Mouse (Mus musculus) lung, adult 18-20 months (tissue): ENCODE data around the gene Arrdc2.

Experiments
- DNase-seq, 2 experiments: peaks; one replicate each; pipeline ENCODE4 v3.0.0; 2022; ENCODE audit warnings: mixed read lengths in 2 of 2

Gene Arrdc2

DNA sequence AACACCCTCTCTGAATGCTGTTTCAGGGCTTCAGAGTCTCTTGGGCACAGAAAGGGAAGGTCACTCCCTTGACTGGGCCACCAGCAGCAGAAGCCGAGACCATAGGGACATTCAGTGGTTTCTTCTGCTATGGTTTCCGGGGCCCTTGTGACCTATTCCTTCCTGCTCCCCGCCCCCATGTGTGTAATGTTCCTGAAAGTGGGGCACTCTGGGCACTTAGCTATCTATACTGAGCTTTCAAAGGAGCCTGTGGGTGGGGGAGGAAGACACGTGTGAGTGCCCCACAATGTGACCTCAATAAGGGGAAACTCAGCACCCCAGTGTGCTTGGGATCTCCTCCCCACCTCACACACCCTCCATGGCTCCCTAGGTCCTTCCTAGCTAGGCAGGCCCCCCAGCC lies 33.0 kb downstream of the Arrdc2 start:
- peak; percentile 67 to 74 for DNase-seq

DNA sequence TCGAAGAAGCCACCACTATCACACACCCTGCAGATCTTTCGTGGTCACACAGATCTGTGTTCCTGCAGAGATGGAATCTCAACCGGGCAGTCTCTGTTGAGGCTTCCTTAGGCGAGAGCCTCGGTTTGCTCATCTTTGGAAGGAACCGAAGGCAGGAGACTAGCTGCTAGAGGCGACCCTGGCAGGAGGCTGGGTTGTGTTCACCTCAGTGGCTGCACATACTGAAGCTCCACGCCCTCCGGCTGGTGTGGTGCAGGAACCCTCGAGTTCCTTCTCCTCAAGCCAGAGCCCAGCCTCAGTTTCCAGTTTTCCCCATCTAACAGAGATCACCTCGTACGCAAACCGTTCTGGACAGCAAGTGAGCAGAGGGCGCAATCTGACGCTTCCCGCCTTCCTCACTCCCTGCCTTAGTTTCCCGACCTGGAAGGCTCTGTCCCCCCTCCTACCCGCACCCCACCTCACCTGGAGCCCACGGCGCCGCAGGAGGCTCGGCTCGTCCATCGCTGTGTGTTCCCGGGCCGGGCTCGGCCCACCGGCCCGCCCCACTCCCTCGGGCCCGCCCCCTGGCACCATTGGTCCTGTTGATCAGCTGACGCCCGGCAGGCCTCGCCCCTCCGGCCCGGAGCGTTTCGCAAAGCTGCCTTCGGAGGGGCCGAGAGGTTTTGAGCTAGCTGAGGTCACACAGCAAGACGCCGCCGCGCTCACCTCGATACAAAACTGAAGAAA lies 34.9 kb downstream of the Arrdc2 start, which contains the start of gene Mast3:
Gene Mast3, minus strand, starts transcription at position 574 of the 726 bp plus-strand sequence.
- peak; percentile 90 to 93 for DNase-seq

DNA sequence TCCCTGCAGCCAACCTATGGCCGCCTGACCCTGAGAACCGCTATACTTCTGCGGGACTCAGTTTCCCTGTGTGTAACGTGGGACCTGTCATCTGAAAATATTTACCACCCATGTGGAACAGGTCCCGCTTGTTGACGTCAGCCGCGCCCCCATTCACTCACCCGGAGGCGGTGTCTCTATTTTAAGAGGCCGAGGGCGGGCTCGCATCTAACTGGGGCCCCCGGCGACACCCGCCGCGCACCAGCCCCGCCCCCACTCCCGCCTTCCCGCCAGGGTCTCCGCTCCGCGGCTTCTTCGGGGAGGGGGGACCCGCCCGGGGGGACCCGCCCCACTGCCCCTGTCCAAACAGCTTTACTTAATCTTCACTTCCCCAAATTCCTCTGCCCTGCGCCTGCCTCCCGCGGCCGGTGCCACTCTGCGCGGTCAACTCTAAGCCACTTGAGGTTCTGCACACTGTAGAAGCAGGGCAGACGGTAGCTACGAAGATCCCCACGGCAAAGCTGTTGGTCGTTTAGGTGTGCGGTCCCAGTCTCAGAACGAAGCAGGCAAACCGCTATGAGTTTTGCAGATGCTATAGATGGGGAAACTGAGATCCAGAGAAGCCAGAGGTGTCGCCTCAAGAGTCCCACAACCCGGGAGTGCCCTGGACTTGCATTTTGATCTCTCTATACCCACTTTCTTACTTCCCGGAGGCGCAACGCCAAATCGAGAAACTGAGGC lies 35.6 kb downstream of the Arrdc2 start:
- DNase-seq: peak; percentile 60 to 69

DNA sequence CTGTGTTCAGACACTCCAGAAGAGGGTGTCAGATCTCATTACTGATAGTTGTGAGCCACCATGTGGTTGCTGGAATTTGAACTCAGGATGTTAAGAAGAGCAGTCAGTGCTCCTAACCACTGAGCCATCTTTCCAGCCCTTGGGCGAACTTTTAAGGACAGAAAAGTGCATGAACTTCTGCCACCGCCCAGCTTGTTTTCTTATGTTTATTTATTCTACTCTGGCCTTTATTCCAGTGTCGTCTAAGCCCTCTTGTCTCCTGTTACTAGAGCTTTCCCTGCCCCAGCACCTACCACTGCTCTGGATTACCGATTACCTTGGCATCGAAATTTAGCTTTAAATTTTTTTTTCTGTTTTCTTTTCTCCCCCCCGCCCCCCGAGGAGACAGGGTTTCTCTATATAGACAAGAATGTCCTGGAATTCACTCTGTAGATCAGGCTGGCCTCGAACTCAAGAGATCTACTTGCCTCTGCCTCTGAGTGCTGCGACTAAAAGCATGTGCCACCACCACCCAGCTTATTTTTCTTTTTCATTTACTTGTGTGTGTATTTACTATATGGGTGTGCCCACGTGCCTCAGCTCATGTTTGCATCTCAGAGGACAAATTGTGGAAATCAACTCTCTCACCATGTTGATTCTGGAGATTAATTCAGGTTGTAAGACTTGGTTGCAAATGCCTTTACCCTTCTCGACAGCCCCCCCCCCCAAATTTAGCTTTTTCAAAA lies 36.6 kb downstream of the Arrdc2 start:
- DNase-seq: no peak

DNA sequence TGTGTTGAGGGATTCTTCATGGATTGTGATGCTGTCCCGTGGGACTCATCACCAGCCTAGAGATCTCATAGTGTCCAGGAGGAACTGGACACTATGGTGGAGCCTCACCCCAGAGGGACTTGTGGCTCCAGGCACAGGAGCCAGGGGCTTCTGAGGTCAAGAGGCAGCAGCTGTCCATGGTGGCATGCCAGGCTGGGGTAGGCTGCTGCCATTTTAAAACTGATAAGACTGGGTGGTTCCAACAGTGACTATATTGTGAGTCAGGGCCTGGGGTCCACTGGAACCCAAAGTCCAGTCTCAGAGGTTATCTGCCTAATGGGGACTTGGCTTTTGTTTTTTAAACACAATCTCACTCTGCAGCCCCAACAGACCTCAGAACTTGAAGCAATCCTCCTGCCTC lies 37.7 kb downstream of the Arrdc2 start:
- no peak for DNase-seq

DNA sequence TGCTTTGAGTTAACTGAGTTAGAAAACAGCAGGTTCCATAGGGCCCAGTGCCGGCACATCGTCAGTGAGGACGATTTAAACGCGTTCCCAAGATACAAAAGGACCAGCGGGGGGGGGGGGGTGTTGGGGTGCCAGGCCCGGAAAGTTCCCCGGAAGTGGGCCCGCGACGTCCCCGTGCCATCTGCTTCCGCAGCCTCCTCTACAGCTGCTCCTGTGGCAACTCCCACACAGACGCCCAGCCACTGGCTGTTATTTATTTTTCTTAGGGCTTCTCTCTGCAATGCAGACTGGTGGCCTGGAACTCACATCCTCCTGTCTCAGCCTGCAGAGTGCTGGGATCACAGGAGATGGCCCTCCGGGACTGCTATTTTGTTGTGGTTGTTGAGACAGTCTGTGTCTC lies 38.4 kb downstream of the Arrdc2 start:
- DNase-seq: no peak

DNA sequence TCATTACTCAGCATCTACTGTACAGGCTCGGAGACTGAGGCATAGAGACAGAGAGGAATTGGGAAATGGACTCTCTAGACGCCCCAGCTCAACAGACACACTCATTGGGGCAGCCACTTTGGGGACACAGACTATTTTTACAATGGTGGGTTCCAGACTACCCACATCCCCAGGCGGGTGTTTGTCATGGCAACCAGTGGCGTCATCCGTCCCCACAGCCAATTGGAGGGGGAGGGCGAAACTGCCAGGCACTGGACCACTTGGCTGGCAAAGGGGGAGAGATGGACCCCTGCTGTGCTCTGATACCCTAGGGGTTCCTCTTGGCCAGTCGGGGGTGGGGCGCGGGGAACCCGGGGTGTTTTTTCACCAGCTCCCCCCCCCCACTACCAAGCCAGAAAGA lies 38.9 kb downstream of the Arrdc2 start:
- DNase-seq: no peak

DNA sequence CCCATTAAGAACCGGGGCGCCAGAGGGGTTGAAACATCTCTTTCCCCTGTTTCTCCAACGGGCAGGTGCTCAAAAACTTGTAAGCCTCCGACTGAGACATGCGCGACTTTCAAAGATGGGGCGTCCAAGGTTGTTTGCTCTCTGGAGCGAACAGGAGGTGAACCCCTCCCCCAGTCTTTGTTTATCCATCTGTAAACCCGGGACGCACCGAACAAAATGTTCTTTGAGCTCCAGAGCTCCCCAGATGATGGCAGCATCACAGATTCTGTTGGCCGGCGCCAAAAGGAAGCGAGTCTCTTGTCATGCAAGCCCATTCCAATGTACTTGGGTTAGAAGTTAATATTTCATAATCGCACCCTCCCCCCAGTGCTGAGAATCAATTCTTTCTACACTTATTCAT lies 41.2 kb downstream of the Arrdc2 start:
- peak; percentile 41 to 63 for DNase-seq

DNA sequence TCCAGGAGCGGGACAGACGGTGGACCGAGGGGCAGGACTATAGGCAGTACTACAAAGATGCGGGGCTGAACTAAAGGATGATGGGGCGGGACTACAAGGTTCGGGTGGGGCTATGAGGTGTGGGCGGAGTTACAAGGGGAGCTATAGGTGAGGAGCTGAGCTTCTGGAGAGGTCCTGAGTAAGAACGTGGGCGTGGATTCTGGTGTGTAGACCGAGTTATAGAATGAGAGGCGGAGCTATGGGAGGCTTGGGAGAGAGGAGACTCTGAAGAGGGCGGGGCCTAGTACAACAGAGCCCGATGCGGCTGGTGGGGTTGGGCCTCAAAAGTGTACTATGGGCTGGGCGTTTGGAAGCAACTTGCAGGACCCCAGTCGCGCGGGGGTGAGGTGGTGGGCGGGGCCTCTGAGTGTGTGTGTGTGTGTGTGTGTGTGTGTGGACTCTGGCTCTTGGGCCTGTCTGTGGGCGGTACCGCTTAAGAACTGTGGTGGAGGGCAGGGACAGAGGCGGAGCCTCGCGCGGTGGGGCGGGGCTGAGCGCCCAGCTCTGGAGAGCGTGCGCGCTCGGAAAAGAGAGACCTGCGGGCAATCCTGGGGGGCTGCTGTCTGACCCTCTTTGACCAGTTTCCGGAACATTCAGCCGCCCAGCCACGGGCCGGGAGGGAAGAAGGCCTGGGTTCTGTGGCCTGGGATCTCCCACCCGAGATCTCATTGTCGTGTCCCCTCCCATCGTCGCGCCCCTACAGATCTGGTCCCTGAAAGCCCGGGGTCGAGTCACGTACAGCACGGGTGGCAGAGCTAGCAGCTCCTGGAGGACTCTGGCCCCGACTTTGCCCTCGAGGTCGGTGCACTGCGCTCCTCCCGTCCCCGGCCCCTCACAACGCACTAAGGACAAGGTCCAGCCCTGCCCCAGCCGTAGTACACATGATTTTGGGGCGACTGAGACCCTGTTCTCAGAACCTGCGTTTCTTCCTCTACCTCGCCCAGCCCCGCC lies 42.1 kb downstream of the Arrdc2 start:
- peak; percentile 94 to 96 for DNase-seq

DNA sequence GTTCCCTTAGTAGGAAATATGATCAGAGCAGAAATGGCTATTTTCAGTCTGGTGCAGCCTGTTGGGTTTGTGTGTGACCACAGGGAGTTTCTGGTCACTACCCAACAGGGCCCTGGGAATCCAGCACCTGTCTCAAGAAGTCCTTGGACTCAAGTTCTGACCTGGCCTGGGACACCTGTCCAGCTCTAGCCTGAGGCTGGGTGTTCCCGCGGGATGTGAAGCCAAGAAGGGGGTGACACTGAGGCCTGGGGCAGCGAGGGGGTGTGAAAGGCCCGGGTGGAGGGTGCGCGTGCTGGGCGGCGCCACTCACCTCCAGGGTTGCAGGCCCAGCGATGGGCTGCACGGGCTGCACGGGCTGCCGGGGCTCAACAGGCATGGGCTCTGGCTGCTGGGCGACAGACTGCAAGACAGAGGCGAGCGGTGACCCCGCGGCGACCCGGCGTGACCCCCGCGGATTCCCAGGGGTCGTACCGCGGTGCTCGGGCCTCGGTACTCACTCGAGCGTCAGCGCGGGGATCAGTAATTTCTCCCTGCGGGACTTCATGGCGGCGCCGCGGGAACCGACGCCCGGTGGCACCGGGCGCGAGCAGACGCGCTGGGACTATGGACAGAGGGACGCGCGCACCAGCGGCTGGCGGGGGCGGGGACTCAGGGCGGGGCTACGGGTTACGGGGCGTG lies 43.0 kb downstream of the Arrdc2 start:
- DNase-seq: no peak

DNA sequence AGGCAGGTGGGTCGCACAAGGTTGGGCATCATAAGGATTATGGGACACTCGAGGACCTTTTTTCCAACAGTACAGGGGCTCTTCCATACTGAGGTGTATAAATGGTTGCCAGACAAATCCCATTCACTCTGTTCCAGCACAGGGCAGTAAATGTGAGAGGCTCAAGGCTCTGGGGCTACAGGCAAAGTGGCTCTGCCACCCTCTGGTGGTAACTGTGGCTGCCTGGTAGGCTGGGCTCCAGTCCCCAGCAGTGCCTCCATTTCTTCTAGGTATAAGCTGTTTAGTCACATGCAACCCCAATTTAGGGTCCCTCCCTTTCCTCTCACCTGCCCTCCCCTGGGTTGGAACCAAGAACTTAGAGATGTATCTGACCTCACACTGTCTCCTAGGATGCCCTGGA lies 44.1 kb downstream of the Arrdc2 start:
- no peak for DNase-seq

DNA sequence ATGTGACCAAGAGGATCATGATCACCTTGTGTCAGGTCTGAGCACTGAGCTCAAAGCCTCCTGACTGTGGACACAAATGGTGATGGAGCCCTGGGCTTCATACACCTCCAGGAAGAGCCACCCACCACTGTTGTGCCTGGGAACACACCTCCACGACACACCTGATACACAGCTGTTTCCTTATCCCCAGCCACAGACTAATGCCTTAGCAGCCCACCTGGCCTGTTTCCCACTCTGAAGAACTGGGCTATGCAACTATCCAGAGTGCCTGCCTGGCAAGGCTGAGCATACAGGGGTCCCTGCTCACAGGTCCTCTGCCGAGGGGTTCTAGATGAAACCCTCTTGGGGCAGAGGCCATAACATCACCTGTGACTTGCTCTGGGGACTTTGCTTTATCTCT lies 45.3 kb downstream of the Arrdc2 start:
- no peak for DNase-seq

DNA sequence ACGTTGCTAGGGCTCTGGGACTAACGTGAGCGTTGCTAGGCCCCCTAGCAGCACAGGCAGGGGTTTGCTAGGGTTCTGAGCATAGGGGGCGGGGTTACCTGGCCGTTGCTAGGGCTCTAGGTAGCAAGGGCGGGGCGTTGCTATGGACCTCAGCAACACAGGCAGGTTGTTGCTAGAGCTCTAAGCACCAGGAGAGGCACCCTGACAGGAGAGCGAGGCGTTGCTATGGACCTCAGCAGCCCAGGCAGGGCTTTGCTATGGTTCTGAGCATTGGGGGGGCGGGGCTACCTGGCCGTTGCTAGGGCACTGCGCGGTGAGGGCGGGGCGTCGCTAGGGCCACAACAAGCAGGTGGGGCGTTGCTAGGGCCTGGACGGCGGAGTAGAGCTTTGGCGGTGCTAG lies 46.8 kb downstream of the Arrdc2 start:
- peak; percentile 91 to 94 for DNase-seq

DNA sequence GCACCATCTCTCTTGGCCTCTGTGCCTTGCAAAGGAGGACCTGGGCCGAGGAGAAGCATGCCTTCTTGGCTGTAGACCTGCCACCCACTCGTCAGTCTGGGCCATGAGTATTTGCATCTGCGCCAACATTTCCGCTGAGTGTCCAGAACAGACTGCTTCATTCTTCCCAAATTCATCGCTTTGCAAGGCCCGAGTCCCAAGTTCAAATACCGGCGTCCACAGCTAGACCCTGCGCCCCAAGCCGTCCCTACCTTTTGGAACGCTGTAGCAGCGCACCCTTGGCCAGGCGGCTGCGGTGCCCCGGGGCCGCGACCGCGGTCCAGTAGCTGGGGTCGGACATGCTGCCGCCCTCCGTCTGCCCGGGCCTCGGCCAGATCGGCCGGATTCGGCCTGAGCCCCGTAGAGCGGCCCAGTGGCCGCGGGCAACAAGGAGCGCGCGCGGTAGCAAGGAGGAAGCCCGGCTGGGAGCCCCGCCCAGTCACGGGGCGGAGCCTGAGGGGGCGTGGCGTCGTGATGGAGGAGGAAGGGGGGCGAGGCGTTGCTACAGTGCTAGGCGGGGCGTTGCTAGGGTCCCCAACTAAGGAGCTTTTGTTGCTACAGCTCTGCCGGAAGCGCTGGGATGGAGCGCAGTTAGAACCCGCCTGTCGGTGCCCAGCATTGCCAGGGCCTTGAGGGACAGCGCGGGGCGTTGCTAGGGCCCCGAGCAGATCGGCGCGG lies 47.4 kb downstream of the Arrdc2 start:
- peak; percentile 97 to 98 for DNase-seq

DNA sequence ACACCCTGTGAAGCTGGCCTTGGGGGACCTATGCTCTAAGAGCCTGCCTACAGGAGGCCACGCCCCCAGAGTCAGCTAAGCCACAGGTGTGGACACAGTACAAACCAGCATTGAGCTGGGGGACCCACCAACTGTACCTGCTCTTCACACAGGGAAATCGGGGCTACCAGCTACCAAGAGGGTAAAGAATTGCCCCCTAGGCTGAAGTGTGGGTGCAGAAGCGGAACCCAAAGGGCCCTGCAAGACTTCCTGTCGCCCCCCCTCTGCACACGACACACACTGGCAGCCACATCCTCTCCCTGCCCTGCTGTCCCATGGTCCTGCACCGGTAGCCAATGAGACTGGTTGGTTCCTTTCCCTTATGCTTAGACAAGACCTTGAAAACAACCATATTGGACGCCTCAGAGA lies 48.2 kb downstream of the Arrdc2 start:
- DNase-seq: peak in 1 of 2 experiments; percentile 64

DNA sequence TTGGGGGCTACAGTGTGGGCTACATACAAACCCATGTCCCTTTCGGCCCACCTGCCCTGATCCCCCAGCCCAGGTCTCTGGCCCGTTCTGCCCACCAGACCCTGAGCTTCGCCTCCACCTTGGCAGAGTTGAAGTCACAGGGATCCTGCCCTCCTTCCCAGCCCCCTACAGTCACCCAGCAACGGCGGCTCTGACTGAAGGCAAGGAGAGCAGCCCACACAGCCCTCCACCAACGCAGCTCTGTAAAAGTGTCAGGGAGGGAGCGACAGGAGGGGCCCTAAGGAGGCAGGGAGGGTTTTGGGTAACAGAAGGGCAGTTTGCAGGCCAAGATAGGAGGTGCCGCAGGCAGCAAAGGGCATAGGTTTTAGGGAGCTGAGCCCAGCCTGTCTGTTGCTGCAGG lies 48.7 kb downstream of the Arrdc2 start:
- DNase-seq: no peak

DNA sequence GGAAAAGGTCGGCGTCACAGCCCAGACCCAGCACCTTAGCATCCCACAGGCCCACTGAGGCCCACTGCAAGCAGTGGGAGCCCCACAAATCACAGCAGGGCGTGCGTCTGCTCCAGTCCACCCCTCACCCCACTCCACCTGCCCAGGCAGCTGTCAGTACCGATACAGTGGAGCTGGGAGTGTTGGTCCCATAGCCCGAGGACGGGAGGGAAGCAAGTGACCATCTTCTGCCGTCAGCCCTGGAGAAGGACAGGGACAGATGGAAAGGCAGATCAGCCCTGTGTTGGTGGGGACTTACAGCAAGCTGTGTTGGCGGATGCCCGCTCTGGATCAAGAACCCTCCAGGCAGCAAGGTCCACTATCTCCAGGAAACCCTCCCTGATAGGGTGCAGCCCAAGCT lies 50.5 kb downstream of the Arrdc2 start:
- DNase-seq: no peak

DNA sequence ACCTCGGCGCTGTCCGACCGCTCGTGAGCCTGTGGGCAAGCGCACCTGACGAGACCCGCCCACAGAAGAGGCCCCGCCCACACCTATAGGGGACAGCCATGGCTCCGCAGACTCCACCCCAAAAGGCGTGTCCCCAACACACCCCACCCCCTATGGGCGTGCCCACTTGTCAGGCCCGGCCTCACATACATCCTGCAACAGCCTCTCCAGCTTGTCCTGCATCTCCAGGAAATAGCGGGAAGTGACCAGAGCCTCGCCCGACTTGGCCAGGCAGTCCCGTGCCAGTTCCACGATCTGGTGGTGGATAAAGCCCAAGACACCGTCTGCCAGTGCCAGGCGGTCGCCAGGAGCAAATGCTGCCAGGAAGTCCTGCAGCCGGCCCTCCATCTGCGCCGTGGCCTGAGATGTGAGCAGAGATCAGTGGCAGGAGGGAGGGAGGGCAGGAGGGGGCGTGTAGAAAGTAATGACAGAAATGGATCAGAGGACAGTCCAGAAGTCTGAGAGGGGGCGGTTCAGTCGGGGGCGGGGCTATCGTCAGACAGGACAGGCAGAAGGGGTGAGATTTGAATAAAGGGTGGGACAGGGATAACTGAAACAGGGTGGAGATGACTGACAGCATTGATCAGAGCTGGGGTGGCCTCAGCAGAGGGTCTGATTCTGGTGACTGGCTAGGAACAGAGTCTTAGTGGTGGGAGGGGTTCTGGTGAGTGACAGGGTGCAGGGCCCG lies 51.4 kb downstream of the Arrdc2 start:
- peak; percentile 60 to 63 for DNase-seq

DNA sequence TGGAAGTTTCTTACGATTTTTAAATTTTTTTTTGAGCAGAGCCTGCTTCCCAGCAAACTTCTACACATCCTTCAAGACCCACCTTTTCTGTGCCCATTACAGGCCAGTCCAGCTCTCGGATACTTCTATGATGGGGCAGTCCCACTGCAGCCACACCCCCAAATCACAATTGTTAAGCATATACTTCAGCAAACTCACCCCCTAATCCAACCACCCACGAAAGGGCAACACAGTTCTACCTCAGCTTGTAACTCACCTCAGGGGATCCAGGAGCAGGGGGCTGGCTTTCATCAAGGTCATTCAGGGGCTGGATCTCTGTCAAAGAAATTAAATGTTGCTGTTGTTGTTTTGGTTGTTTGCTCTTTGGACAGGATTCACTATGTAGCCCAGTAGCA lies 52.5 kb downstream of the Arrdc2 start:
- DNase-seq: no peak

DNA sequence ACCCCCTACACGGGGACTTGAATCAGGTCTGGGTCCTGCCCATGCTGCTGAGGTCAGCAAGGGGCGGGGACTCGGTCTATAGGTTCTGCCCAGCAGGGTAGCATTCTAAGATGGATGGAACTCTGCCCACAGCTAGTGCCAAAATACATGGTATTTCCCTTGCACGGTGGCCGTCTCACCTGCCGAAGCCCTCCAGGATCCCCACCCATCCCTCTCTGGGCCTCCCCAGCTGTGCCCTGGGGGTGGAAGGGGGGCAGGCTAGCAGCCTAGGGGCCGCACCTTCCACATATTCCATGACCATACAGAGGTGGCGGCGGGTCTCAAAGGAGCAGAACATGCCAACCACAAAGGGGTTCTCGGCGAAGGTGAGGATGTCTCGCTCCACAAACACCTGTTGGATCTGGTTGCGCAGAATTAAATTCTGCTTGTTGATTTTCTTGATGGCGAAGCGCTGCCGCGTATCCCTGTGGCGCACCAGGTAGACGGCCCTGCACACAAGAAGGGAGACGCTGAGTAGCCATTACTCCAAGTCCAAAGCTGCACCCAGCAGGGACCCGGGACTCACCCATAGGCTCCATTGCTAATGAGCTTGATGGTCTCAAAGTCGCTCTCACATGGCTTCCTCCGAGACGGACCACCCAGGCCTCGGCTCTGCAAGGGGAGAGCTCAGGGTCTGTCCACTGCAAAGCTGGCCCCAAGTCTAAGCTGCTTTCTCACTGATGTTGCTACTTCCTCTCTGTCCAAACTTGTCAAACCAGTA lies 53.0 kb downstream of the Arrdc2 start:
- no peak for DNase-seq
